Mouse (Mus musculus) midbrain, embryonic 11.5 days (tissue): Measurements from ENCODE around the gene Slc25a12. TPM values are rescaled to one million over a fixed set of nuclear protein-coding genes. Genes with fewer than 3 reads are reported as not detected.

Experiments used
- ATAC-seq: fragments of 200-750 bp; cut with Nextera tagmentation; 2 replicates; pipeline ENCODE4 v1.8.0; 2017; ENCODE audit warnings: moderate TSS enrichment, moderate library complexity; ENCODE audit not compliant: low FRiP score
- DNase-seq: peaks from one replicate; pipeline ENCODE4 v3.0.0; 2015; ENCODE audit warnings: low spot score; ENCODE audit errors: missing footprints
- H3K27ac ChIP-seq: fragments of 300-500 bp; sonication (generic); 2 replicates; pipeline ENCODE4 v1.5.1; 2014; ENCODE audit warnings: low read depth, low read length
- H3K27me3 ChIP-seq: fragments of 300-500 bp; sonication (generic); 2 replicates; pipeline ENCODE4 v1.6.1; 2014; ENCODE audit warnings: mild to moderate bottlenecking, low read length, moderate library complexity, mixed read lengths; ENCODE audit not compliant: control insufficient read depth, insufficient read depth
- H3K36me3 ChIP-seq: fragments of 300-500 bp; sonication (generic); 2 replicates; pipeline ENCODE4 v1.6.1; 2014; ENCODE audit warnings: mild to moderate bottlenecking, low read length, moderate library complexity, mixed read lengths; ENCODE audit not compliant: control insufficient read depth, insufficient read depth
- H3K4me1 ChIP-seq: fragments of 300-500 bp; sonication (generic); 2 replicates; pipeline ENCODE4 v1.6.1; 2014; ENCODE audit warnings: low read length; ENCODE audit not compliant: control insufficient read depth, insufficient read depth
- H3K4me2 ChIP-seq: fragments of 300-500 bp; sonication (generic); 2 replicates; pipeline ENCODE4 v1.6.1; 2014; ENCODE audit warnings: mild to moderate bottlenecking, moderate library complexity
- H3K4me3 ChIP-seq: fragments of 300-500 bp; sonication (generic); 2 replicates; pipeline ENCODE4 v1.5.1; 2014; ENCODE audit warnings: low read depth, low read length
- H3K9ac ChIP-seq: fragments of 300-500 bp; sonication (generic); 2 replicates; pipeline ENCODE4 v1.6.1; 2014; ENCODE audit warnings: low read length
- H3K9me3 ChIP-seq: fragments of 300-500 bp; sonication (generic); 2 replicates; pipeline ENCODE4 v1.6.1; 2016; ENCODE audit warnings: low read length; ENCODE audit not compliant: control insufficient read depth
- WGBS: fragments of 180-500 bp; shearing (Covaris S2); extraction: QIAGEN DNeasy Blood & Tissue Kit; methylation state at CpG from one replicate; pipeline ENCODE4 v1.1.7; 2014; 5-methylcytosine and 5-hydroxymethylcytosine counted together
- polyA plus RNA-seq: library from polyadenylated mRNA; unstranded; fragments of >200 nt; fragmentation: Nextera tagmentation; extraction: Ambion mirVana; gene quantifications from 2 replicates; pipeline ENCODE4 v1.2.1, GENCODE M21; 2014

The Slc25a12 gene
- polyA plus RNA-seq, 1 experiment from 2014 or later = 39.3 TPM

DNA sequence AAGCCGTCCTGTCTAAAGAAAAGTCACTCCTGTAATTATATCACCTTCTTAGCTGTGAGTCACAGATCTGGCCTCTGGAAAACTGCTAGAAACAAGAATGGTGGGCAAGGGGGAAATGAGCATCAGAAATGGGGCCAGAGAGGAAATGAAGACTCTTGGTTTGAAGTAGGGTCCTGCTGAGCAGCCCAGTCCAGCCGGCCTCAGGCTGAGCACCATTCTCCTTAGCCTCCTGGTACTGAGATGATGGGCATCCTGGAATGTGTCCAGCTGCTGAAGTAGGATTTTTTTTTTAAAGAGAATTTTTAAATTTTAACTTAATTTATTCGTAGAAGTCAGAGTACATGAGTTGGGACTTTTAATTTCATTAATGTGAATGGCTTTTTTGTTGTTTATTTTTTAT lies 62.7 kb downstream of the Slc25a12 start:
- Histone ChIP-seq H3K4me3 (no peak overlapping the region), H3K36me3 (no peaks in the 10 kb centered on the region), H3K9ac (no peak overlapping the region), H3K27ac (no peak overlapping the region), H3K4me1 (no peaks in the 10 kb centered on the region), H3K4me2 (no peak overlapping the region), H3K9me3 (no peaks in the 10 kb centered on the region), H3K27me3 (no peaks in the 10 kb centered on the region)
- WGBS = 59% methylated on average over 3 of the region's 3 CpGs
- ATAC-seq (no peak), DNase-seq (no peak)

DNA sequence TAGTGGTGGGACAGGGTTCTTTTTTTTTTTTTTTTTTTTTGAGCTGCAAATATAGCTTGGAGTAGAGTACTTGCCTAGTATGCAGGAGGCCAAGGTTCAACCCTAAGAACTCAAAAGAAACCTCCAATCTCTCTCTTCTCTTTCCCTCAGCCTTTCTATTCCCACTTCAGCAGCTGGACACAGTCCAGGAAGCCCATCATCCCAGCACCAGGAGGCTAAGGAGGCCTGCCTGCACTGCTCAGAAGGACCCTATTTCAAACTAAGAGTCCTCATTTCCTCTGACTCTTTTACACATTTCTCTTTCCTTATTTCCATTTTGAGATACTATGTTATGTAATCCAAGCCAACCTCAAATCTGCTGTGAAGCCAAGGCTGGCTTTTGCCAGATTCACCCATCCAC lies 64.3 kb downstream of the Slc25a12 start:
- no peaks in the 10 kb centered on the region for H3K36me3 ChIP-seq
- H3K27me3 ChIP-seq = no peaks in the 10 kb centered on the region
- no peak overlapping the region for H3K4me2 ChIP-seq
- H3K9ac ChIP-seq = no peak overlapping the region
- H3K4me3 ChIP-seq = no peak overlapping the region
- no peak overlapping the region for H3K27ac ChIP-seq
- DNase-seq (no peak), ATAC-seq (no peak)
- no peaks in the 10 kb centered on the region for H3K4me1 ChIP-seq
- no peaks in the 10 kb centered on the region for H3K9me3 ChIP-seq

DNA sequence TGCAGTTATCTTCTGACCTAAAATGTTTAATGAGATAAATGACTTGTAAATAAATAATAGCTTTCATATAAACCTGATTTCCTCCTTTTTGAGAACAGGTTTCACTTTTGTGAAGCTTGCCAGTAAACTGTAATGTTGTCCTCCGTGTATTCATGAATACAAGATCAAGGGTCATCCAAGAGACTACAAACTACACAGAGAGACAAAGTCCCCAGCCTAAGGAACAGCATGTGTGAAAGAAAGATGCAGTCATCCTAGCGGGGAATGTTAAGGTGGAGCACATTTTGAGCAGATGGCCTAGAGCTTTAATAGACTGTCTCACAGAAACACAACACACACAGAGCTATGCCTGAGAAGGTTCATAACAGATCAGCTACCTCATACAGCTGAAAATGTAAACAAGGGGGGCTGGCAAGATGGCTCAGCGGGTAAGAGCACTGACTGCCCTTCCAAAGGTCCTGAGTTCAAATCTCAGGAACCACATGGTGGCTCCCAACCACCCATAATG lies 65.3 kb downstream of the Slc25a12 start:
- H3K36me3 ChIP-seq = no peaks in the 10 kb centered on the region
- DNase-seq = no peak
- no peak overlapping the region for H3K4me2 ChIP-seq
- no peaks in the 10 kb centered on the region for H3K27me3 ChIP-seq
- no peak for ATAC-seq
- no peak overlapping the region for H3K9ac ChIP-seq
- no peaks in the 10 kb centered on the region for H3K9me3 ChIP-seq
- H3K27ac ChIP-seq = no peak overlapping the region
- H3K4me3 ChIP-seq = no peak overlapping the region
- 79% methylated on average over 3 of the region's 3 CpGs for WGBS
- H3K4me1 ChIP-seq = no peaks in the 10 kb centered on the region

DNA sequence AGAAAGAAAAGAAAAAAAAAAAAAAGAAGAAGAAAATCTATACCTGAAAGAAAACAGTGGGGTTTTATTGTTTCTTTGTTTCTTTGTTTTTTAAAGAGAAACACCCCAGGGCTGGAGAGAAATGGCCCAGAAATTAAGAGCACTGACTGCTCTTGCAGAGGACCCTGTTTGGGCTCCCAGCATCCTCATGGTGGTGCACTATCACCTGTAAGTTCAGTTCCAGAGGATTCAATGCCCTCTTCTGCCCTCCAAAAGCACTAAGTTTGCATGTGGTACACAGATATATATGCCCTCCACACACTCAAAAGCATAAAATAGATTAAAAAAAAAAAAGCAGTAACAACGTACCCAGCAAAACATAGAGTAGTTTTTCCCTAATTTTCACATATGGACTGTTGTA lies 68.8 kb downstream of the Slc25a12 start:
- Histone ChIP-seq H3K9me3 (no peaks in the 10 kb centered on the region), H3K27ac (no peak overlapping the region), H3K4me2 (no peak overlapping the region), H3K36me3 (no peaks in the 10 kb centered on the region), H3K4me1 (peaks cover 5% of the 10 kb centered on the region), H3K9ac (no peak overlapping the region), H3K27me3 (no peaks in the 10 kb centered on the region), H3K4me3 (no peak overlapping the region)
- DNase-seq (no peak), ATAC-seq (no peak)
- WGBS = 95% methylated on average over 1 of the region's 1 CpGs

DNA sequence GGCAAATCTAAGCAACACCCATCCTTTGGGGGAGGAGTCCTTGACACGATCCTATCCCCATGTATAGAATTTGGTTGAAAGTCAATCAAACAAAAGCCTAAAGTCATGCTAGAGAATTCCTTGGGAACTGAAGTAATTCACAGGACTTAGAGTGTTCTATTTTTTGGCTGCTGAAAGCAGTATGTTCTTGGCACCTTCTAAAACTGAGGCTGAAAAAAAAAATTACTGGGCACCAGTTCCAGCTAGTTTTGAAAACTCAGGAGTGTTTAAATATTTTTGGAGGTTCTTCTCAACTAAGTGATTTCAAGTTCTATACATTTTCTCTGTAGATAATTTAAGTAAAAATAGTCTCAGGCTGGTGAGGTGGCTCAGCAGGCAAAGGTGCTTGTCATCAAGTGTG lies 70.0 kb downstream of the Slc25a12 start:
- Histone ChIP-seq H3K9me3 (no peaks in the 10 kb centered on the region), H3K9ac (no peak overlapping the region), H3K4me1 (peaks cover 5% of the 10 kb centered on the region), H3K36me3 (no peaks in the 10 kb centered on the region), H3K27me3 (no peaks in the 10 kb centered on the region), H3K4me2 (no peak overlapping the region), H3K27ac (no peak overlapping the region), H3K4me3 (no peak overlapping the region)
- no peak for DNase-seq
- 80% methylated on average over 1 of the region's 1 CpGs for WGBS
- ATAC-seq = no peak

DNA sequence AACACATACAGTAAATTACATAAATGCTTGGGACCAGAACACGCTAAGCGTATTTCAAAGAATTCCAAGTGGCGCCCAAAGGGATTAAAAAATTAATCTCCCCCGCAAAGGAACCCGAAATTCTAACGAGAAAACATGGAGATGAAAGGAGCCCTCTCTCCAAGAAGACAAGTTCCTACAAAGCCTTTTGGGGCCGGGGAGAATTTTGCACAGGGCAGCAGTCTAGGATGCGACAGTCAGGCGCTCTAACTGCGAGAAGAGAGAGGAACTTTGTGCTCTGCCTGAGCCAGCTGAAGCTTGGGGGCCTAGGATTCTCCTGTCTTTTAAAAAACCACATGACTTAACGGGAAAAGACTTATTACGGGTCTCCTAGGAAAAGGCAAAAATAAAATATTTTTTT lies 71.7 kb downstream of the Slc25a12 start:
- Histone ChIP-seq H3K9me3 (no peaks in the 10 kb centered on the region), H3K4me1 (peaks cover 5% of the 10 kb centered on the region), H3K27me3 (no peaks in the 10 kb centered on the region), H3K9ac (no peak overlapping the region), H3K4me3 (no peak overlapping the region), H3K27ac (no peak overlapping the region), H3K4me2 (no peak overlapping the region), H3K36me3 (no peaks in the 10 kb centered on the region)
- ATAC-seq = no peak
- no peak for DNase-seq
- 76% methylated on average over 12 of the region's 12 CpGs for WGBS

DNA sequence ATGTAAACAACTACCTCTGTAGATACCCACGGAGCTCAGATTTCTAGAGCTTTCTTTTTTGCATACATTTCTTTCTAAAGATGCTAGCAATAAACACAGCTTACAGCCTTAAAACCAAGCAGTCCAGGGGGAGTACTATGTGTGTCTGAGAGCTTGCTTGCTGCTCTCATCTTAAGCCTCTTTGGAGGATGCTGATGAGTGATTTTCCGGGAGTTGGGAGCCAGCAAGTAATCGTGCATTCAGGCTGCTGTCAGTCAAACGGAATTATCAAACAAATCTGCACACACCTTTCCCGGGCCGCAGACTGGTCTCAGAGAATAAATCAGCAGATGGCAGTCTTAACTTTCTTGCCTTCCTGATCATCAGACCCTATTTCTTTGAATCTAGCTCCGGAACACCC lies 73.1 kb downstream of the Slc25a12 start:
- H3K9me3 ChIP-seq = no peaks in the 10 kb centered on the region
- peak; percentile 86 for DNase-seq
- H3K4me2 ChIP-seq = no peak overlapping the region
- H3K36me3 ChIP-seq = no peaks in the 10 kb centered on the region
- peak overlapping the region; percentile 44 for H3K27ac ChIP-seq
- H3K27me3 ChIP-seq = no peaks in the 10 kb centered on the region
- peaks cover 7% of the 10 kb centered on the region for H3K4me1 ChIP-seq
- no peak for ATAC-seq
- 23% methylated on average over 7 of the region's 7 CpGs for WGBS
- no peak overlapping the region; the same call in 1 of the 2 replicates for H3K9ac ChIP-seq
- H3K4me3 ChIP-seq = no peak overlapping the region

DNA sequence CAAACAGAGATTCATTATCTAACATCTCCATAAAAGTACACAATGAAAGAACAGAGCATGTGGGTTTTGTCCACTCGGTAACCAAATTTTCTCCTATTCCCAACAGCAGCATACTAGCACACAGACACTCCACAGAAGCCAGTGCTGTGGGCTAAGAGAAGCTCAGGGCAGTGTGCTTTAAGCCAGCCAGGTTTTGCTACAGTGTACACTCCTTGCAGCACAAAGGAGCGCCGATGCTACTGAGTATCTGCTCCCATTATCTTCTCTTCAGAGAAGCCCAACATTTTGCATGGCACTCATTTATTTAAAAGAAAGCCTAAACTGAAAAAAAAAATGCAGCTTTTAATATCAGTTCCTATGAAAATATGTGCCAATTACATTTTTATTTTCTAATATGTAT lies 73.6 kb downstream of the Slc25a12 start:
- no peak overlapping the region for H3K4me3 ChIP-seq
- peaks cover 7% of the 10 kb centered on the region for H3K4me1 ChIP-seq
- H3K9ac ChIP-seq = no peak overlapping the region
- DNase-seq (no peak), ATAC-seq (no peak)
- H3K27ac ChIP-seq = peak overlapping the region; percentile 44; the same call in 1 of the 2 replicates
- no peak overlapping the region for H3K4me2 ChIP-seq
- no peaks in the 10 kb centered on the region for H3K27me3 ChIP-seq
- no peaks in the 10 kb centered on the region for H3K36me3 ChIP-seq
- no peaks in the 10 kb centered on the region for H3K9me3 ChIP-seq
- 59% methylated on average over 3 of the region's 3 CpGs for WGBS

DNA sequence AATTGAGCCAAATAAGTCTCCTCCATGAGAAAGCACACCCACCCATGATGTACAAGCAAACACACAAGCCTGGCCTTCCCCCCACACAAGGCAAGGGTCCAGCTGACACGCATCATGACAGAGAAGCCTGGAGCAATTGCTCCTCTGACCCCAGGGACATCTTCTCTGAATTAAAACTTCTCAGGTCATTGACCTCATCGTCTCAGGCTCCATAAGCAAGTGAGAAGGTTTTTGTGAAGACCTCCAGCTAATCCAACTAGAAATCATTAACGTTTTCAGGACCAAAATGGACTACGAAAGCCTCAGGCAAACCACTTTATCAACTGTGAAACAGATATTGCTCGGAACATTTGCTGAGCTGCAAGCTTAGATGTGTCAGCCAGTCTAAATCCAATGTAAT lies 76.0 kb downstream of the Slc25a12 start:
- Histone ChIP-seq H3K36me3 (no peaks in the 10 kb centered on the region), H3K27ac (no peak overlapping the region), H3K27me3 (no peaks in the 10 kb centered on the region), H3K9ac (no peak overlapping the region), H3K4me1 (peaks cover 7% of the 10 kb centered on the region), H3K4me3 (no peak overlapping the region), H3K4me2 (no peak overlapping the region), H3K9me3 (no peaks in the 10 kb centered on the region)
- WGBS = 34% methylated on average over 5 of the region's 5 CpGs
- no peak for ATAC-seq
- no peak for DNase-seq
